Mouse (Mus musculus): ENCODE measurements around the gene Slc28a1. TPM values are rescaled to one million over a fixed set of nuclear protein-coding genes. Genes with fewer than 3 reads are reported as not detected.
"Not testable (repeated sequence)": the region's sequence is repeated elsewhere in the genome, so short reads cannot be mapped to it uniquely, and the experiment has no call there.

Gene Slc28a1
- total and polyA plus RNA-seq, 3 experiments, result 0.10 TPM; not detected in 2

DNA sequence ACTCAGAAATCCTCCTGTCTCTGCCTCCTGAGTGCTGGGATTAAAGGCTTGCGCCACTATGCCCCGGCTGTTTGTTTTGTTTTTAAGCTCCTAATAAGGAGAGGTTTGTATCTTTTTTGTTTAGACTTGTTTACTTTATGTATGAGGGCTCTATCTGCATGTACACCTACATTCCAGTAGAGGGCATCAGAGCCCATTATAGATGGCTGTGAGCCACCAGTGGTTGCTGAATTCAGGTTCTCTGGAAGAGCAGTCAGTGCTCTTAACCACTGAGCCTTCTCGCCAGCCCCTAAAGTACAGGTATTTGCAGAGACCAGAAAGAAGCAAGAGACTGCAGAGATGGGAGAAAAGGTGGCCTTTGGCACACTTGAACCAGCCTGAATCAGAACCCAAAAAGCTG, 52.5 kb downstream of the Slc28a1 start:
- DNase-seq, result peak; percentile 29

DNA sequence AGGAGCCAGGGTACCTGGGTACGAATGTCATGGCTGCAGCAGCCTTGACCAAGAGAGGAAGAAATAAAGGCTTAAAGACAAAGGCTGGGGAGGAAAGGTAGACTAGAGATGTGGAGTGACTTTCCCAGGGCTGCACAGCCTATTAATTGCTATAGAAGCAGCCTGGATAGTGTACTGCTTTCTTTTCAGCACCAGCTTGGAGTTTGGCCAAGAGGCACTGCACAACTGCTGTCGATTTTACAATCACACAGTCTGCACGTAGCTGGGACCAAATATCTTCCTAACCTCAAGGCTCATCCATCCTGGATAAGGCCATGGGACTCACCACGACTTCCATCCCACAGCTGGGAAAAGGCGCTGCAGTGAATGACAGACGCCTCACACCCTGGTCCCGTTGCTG, 54.8 kb downstream of the Slc28a1 start:
- no peak for DNase-seq

GRCm38 (mm10) chr7:81173931-81174330, 59.3 kb downstream of the Slc28a1 start:
- no peak for DNase-seq

- no peak for DNase-seq
These were observed 60.1 kb downstream of the Slc28a1 start for GRCm38 (mm10) chr7:81174654-81175053.

DNA sequence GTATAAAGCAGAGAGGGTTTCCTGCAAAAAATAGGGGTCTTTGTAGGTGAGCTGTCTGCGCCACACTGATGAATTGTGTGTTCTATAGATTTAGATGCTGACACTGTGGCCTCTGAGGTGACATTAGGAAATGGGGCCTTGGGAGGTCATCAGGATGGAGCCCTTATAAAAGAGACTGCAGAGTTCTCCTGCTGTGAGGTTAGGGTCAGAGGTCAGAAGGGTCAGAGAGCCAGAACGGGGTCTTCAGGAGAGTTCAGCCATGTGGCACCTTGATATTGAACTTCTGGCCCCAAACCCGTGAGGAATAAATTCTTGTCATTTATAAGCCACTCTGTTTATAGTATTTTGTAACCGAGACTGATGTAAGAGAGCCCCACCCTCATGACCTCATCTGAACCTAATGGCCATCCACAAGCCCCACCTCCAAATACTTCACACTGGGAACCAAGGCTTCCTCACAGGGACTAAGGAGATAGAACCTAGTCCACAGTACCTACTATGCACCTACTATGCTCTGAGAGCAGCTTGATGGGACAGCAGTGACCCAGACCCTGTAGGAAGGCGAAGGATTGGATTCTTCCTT, 61.7 kb downstream of the Slc28a1 start:
- DNase-seq, result no peak

GRCm38 (mm10) chr7:81179494-81179893, 64.9 kb downstream of the Slc28a1 start:
- DNase-seq, result no peak

DNA sequence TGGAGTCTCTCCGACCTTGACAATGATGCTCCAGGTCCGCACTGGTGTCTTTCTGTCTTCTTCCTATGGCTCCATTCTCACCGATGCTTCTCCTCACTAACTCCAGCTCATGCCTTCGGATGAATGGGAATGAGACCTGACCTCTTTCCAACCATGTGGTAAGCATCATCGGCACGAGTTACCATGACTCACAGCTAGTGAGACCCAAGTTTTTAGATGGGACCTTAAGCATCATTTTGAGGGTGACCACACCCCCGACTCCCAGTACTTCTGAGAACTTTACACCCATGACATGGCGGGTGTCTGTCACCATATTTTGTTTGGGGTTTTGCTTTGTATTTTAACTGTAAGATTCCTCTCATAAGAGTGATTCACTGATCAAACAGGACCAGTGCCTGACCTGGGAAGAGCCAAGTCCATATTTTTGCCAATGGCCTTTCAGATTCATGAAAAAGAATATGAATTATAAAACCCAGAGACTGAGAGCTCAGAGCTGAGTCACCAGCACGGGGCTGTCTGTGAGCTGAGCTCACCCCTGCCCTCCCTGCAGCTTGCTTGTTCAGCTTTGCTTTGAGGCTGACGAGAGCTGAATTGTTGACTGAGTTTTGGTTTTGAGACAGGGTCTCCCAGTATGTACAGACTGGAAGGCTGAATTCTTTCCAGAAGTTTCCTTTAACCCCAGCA, 68.0 kb downstream of the Slc28a1 start:
- peak; percentile 51 for DNase-seq

DNA sequence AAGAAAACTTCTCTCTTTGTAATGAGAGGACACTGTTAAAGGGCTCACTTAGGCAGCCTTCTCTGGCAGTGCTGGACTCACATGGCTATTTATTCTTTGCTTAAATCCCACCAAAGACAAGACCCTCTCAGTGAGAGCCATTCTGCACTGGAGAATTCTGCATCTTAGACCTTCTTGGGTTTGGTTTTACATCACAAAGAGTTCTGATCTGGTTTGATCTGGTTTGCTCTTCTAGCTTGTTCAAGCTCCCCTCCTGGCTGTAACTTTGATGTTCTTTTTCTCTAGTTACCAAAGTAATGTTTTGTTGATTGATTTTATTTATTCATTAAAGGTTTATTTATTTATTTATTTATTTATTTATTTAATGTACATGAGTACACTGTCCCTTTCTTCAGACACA, 68.6 kb downstream of the Slc28a1 start:
- no peak for DNase-seq

DNA sequence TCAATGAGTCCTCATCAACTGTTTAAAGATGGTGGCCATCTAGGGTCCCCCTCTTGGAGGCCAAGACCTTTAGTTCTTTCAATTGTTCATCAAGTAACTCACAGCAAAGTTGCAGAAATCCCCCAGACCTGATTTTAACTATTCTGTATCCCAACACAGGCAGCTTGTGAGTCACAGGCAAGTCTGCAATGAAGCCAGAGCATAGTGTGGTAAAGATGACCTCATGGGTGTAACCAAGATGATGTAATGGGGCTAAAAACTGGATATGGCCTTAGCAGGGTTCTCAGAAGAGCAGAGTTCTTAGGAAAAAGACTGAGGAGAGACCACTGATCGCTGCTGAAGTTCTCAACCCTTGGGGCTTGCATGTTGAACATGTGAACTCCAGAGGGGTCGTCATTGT, 69.5 kb downstream of the Slc28a1 start:
- DNase-seq, result no peak

DNA sequence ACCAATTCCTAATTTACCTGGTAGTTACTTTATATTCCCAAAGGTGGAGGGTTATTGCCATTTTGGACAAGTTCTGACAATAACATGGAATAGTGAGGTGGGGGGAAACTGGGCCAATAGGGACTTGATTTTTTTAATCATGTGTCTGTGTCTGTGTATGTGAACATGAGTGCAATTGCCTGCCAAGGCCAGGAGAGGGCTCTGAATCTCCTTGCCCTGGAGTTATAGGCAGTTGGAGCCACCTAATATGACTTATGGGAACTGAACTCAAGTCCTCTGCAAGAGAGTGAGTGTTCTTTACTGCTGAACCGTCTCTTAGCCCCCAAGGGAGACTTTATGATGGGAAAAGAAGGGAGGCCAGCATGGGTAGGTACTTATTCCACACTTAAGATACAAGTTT, 70.1 kb downstream of the Slc28a1 start:
- DNase-seq, result no peak

GRCm38 (mm10) chr7:81186036-81186435, 71.4 kb downstream of the Slc28a1 start:
- DNase-seq, result peak; percentile 40

DNA sequence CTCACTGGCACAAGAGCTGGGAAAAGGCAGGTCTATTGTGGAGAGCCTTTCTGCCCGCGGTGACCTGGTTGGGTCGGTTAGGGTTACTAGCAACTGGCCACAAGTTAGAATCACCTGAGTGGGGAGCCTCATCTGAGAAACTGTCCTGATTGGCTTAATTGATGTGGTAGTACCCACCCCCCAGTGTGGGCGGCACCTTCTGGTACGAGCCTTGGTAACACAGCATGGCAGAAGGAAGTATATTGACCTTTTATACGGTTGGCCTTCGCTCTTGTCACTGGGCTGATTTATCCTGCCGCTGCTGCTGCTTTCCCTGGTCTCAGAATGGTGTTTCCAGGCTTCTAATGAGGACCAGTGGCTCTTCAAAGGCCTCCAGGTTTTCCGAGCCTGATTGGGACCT, 74.6 kb downstream of the Slc28a1 start:
- no peak for DNase-seq

GRCm38 (mm10) chr7:81195509-81195908, 80.9 kb downstream of the Slc28a1 start:
- no peak for DNase-seq

DNA sequence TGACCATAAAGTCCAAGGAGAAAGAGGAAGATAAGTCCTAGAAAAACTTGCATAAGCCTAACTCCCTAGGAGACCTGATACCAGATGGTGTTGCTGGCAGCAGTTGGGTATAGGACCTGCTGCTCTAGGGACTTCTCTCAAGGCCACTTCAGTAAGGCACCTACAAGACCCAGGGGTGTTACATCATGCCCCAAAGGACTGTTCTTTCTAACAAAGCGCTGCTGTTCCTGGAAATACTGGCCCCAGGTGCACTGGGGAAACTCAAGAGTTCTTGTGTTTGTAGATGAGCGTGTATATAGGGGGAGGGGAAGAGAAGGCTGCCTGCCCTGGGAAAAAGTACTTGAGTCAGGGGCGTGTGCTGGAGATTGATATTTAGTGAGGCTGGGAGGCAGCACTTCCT, 82.2 kb downstream of the Slc28a1 start:
- no peak for DNase-seq

GRCm38 (mm10) chr7:81198538-81198937, 83.9 kb downstream of the Slc28a1 start:
- DNase-seq, result peak; percentile 77

DNA sequence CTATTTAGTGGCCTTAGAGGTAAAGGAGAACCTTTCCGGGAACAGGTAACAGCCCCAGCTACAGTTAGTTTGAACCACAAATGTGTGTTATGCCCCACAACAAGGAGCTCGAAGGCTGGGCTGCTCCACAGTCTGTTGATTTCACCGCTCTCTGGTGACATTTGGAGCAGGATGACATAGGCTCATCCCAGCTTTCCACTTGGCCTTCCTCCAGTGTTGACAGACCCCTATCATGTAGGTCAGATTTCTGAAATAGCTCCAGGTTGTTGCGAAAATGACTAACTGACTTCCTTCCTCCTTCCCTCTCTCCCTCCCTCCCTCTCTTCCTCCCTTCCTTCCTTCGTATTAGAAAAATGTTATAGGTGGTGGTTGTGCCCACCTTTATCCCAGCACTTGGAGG, 84.5 kb downstream of the Slc28a1 start:
- DNase-seq, result no peak

GRCm38 (mm10) chr7:81199757-81200156, 85.2 kb downstream of the Slc28a1 start:
- no peak for DNase-seq

DNA sequence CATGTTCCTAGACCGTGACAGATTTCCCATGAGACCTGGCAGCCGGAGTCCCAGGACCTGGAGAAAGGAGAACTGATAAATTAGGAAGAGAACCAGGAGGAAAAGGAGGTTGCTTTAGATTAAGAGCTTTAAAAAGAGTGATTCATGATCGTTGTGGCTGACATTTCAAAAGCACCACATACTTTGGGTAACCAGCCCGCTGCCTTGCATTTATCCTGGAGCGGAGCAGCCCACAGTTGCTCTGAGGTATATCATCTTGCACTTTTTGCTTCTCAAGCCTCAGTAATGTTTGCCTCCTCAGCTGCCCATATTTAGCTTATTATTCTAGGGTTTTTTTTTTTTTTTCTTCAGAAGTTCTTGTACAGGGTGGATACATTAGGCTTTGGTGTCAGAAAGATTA, 87.8 kb downstream of the Slc28a1 start:
- no peak for DNase-seq

GRCm38 (mm10) chr7:81203576-81203975, 89.0 kb downstream of the Slc28a1 start:
- DNase-seq, result not testable (repeated sequence)

GRCm38 (mm10) chr7:81208944-81209343, 94.3 kb downstream of the Slc28a1 start:
- peak; percentile 76 for DNase-seq

GRCm38 (mm10) chr7:81209979-81210685, 95.5 kb downstream of the Slc28a1 start:
- no peak for DNase-seq

DNA sequence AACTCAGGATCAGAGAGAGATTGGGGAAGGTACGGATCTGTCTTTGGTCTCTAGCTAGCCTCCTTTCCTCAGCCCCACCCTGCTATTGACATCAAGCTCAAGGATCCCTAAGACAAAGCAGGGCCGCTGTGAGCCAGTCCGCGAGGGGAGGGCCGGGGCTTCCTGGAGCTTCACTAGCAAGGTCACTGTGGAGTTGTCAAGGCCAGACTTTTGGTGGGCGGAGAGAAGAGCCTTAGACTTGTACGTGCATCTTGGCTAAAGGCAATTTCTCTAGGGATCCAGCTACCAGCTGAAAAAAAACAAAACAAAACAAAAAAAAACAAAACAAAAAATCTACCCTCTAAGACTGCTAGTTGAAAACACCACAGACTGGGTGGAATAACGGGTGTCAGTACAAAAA, 97.2 kb downstream of the Slc28a1 start:
- peak; percentile 83 for DNase-seq

GRCm38 (mm10) chr7:81212261-81212681, 97.7 kb downstream of the Slc28a1 start:
- peak; percentile 89 for DNase-seq

Data from adrenal gland, adult 2 months (tissue).